Mouse (Mus musculus) cerebellum, adult 2 months (tissue): ENCODE measurements around the gene Rps6ka5.

ENCODE experiments used
- CTCF ChIP-seq: fragments of 200-500 bp; IDR thresholded peaks from 2 replicates; pipeline ENCODE4 v1.5.1; 2011; ENCODE audit warnings: low read depth, mild to moderate bottlenecking, control low read depth, low read length, moderate library complexity, borderline replicate concordance; ENCODE audit not compliant: insufficient read depth
- POLR2A ChIP-seq: fragments of 200-500 bp; IDR thresholded peaks from 2 replicates; pipeline ENCODE4 v1.6.1; 2011; ENCODE audit warnings: low read length, control low read depth, borderline replicate concordance; ENCODE audit not compliant: insufficient read depth

GRCm38 (mm10) chr12:100640726-100641125, 86.1 kb downstream of the Rps6ka5 start:
- TF ChIP-seq CTCF (no peak), POLR2A (no peak)
